Mouse (Mus musculus) ovary, adult 10 weeks (tissue): ENCODE data around the gene Cfap69. TPM values are rescaled to one million over a fixed set of nuclear protein-coding genes. Genes with fewer than 3 reads are reported as not detected.

Source experiments
- polyA plus RNA-seq: library from polyadenylated mRNA; stranded (reverse); fragments of 350-450 nt; fragmentation: Illumina TruSeq; extraction: RNeasy Lipid Tissue Mini Kit (QIAGEN cat#74804); gene quantifications from one replicate; pipeline ENCODE4 v1.2.3, GENCODE M21; 2014

The Cfap69 gene
- polyA plus RNA-seq: 21.6 TPM

DNA sequence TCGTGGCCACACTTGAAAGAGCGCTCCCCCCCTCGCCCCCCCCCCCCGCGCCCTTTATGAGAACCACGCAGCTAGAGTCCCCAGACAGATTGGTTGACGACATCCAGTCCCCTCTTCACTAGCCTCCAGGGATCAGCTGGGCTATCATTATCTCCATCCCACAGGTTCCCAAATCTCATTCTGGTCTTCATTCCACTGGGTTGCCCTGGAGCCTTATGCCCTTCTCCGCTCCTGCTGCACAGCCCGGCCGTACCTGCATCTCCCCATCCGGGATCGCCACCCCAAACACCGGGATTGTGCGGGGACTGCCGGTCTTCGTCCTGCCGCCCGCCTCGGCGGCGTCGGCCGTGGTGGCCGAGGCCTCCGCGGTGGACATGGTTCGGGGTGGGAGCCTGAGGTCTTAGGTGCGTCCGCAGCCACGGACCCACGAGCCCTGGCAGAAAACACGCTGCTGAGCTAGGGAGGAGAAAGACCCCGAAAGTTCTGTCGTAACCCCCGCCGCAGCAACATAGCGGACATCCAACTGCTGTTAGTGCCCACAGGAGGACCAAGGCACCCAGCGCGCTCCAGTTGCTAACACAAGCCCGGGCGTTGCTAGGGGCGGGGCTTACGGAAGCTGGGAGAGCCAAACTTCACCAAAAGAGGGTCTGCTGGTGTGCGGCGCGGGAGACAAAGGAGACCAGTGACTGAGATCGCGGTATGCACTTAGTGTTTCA lies at the start of gene Cfap69:
Cfap69 (minus strand) TSS at position 585 of the 716 bp plus-strand sequence.

DNA sequence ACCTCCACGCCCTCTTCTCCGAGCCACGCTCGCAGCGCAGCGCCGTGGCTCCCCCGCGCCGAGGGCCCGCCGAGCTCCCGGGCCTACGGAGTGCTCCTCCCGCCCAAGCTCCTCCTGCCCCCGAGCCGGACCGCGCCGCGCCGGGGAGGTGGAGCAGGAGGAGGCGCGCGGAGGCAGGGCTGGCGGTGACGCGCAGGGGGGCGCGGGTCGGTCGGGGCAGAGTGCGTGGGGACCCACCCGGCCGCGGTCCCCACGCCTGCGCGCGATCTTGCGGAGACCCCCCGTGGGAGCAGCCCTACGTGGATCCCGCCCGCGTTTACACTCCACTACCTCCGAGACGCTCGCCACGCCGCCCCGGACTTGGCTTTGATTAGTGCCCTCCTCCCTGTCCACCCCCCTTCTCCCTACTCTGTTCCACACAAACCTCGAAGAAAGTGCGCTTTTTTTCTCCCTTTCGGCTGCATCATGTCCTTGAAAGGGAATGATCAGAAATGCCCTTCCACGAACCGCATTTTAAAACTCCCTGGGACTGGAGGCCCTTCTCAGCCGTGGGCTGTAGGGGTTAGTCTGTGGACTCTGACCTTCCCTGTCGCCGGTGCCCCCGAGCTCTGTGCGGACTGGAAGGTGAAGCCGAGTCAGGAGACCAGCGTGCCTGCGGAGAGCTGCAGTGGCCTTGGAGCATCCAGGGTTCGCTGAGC lies 30.1 kb upstream of the Cfap69 start, which contains the start of gene Steap2:
Steap2 (minus strand) TSS at position 623 of the 698 bp plus-strand sequence.

GRCm38 (mm10) chr5:5573749-5574317 lies 90.2 kb downstream of the Cfap69 start, which contains the start of gene Gm8773:
TSS of gene Gm8773 (plus strand) at chr5:5573799.

GRCm38 (mm10) chr5:5559079-5559740 lies 104.8 kb downstream of the Cfap69 start, which contains the start of gene Gtpbp10:
TSS of gene Gtpbp10 (minus strand) at chr5:5559538.

Other genes with a start within 250 kb of the Cfap69 start
- 22.0 TPM for gene Cdk14, start 243.9 kb downstream of the Cfap69 start, polyA plus RNA-seq
- gene 1700015F17Rik, start 185.1 kb downstream of the Cfap69 start, polyA plus RNA-seq: not detected
- 61.3 TPM for gene Cldn12, start 149.3 kb downstream of the Cfap69 start, polyA plus RNA-seq
- gene Gtpbp10, start 104.7 kb downstream of the Cfap69 start, polyA plus RNA-seq: 51.0 TPM
- 1.7 TPM for gene Gm8773, start 90.4 kb downstream of the Cfap69 start, polyA plus RNA-seq
- 50.9 TPM for gene Steap2, start 30.3 kb upstream of the Cfap69 start, polyA plus RNA-seq
- 2.6 TPM for gene Steap1, start 85.1 kb upstream of the Cfap69 start, polyA plus RNA-seq